Mouse (Mus musculus) hindbrain, embryonic 16.5 days (tissue): ENCODE measurements around the gene Nt5c. TPM values are rescaled to one million over a fixed set of nuclear protein-coding genes. Genes with fewer than 3 reads are reported as not detected.
A peak's percentile ranks its signal among the peaks of the same experiment; 100 is the strongest.
"Not testable (repeated sequence)": the region's sequence is repeated elsewhere in the genome, so short reads cannot be mapped to it uniquely, and the experiment has no call there.

Source experiments
- ATAC-seq: fragments of 200-750 bp; cut with Nextera tagmentation; 2 replicates; pipeline ENCODE4 v1.8.0; 2017; ENCODE audit warnings: moderate TSS enrichment, moderate library complexity
- H3K27ac ChIP-seq: fragments of 300-500 bp; sonication (generic); 2 replicates; pipeline ENCODE4 v1.5.1; 2014; ENCODE audit warnings: low read depth, mild to moderate bottlenecking, control low read depth, low read length, moderate library complexity
- H3K27me3 ChIP-seq: fragments of 300-500 bp; sonication (generic); replicated peaks from 2 replicates; pipeline ENCODE4 v1.6.1; 2014; ENCODE audit warnings: low read length; ENCODE audit not compliant: control insufficient read depth, insufficient read depth
- H3K36me3 ChIP-seq: fragments of 300-500 bp; sonication (generic); 2 replicates; pipeline ENCODE4 v1.6.1; 2014; ENCODE audit warnings: mild to moderate bottlenecking, low read length, moderate library complexity, mixed read lengths; ENCODE audit not compliant: control insufficient read depth, insufficient read depth
- H3K4me1 ChIP-seq: fragments of 300-500 bp; sonication (generic); 2 replicates; pipeline ENCODE4 v1.6.1; 2014; ENCODE audit warnings: low read depth, low read length; ENCODE audit not compliant: control insufficient read depth, insufficient read depth
- H3K4me2 ChIP-seq: fragments of 300-500 bp; sonication (generic); 2 replicates; pipeline ENCODE4 v1.6.1; 2014; ENCODE audit warnings: mild to moderate bottlenecking, low read length, control low read depth, moderate library complexity
- H3K4me3 ChIP-seq: fragments of 300-500 bp; sonication (generic); 2 replicates; pipeline ENCODE4 v1.5.1; 2014; ENCODE audit warnings: mild to moderate bottlenecking, low read length, control low read depth, moderate library complexity
- H3K9ac ChIP-seq: fragments of 300-500 bp; sonication (generic); 2 replicates; pipeline ENCODE4 v1.6.1; 2014; ENCODE audit warnings: low read depth, mild to moderate bottlenecking, control low read depth, low read length, moderate library complexity
- H3K9me3 ChIP-seq: fragments of 300-500 bp; sonication (generic); 2 replicates; pipeline ENCODE4 v1.6.1; 2014; ENCODE audit warnings: mild to moderate bottlenecking, low read length, moderate library complexity; ENCODE audit not compliant: control insufficient read depth
- WGBS: fragments of 180-500 bp; shearing (Covaris S2); extraction: QIAGEN DNeasy Blood & Tissue Kit; methylation state at CpG from one replicate; pipeline ENCODE4 v1.1.7; 2014; 5-methylcytosine and 5-hydroxymethylcytosine counted together
- polyA plus RNA-seq: library from polyadenylated mRNA; unstranded; fragments of >200 nt; fragmentation: Nextera tagmentation; extraction: Ambion mirVana; gene quantifications from 2 replicates; pipeline ENCODE4 v1.2.1, GENCODE M21; 2015

The Nt5c gene
- polyA plus RNA-seq, 1 experiment from 2014 or later = 104 TPM

GRCm38 (mm10) chr11:115512407-115513183 is 20.9 kb upstream of the Nt5c start:
- Histone ChIP-seq H3K27me3 (no peaks in the 10 kb centered on the region), H3K27ac (peak overlapping the region; percentile 94), H3K36me3 (no peaks in the 10 kb centered on the region), H3K4me2 (peak overlapping the region; percentile 84), H3K9ac (peak overlapping the region; percentile 100), H3K4me3 (peak overlapping the region; percentile 100), H3K4me1 (peaks cover 39% of the 10 kb centered on the region), H3K9me3 (no peaks in the 10 kb centered on the region)
- 13% methylated on average over 8 of the region's 8 CpGs for WGBS
- ATAC-seq = no peak

DNA sequence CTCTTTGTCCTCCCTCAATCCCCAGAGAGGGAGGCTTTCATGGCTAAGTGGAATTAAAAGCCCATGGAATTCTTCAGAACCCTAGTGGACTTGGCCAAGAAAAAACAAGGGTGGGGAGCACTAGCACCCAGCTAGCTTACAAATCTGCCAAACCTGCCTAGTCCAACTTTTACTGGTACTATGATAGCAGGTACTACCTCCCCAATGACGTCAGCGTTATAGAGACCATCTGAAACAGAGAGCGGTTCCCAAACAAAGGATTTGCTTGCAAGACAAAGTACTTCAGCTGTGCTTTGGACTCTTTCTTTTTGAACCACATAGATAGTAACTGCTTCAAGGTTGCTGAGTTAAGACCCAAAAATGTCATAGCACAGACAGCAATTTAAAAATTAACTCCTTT is 20.3 kb upstream of the Nt5c start:
- 12% methylated on average over 3 of the region's 3 CpGs for WGBS
- peak overlapping the region; percentile 84 for H3K4me2 ChIP-seq
- no peaks in the 10 kb centered on the region for H3K27me3 ChIP-seq
- no peak for ATAC-seq
- H3K9ac ChIP-seq = peak overlapping the region; percentile 100
- H3K4me1 ChIP-seq = peaks cover 42% of the 10 kb centered on the region
- no peaks in the 10 kb centered on the region for H3K36me3 ChIP-seq
- H3K27ac ChIP-seq = peak overlapping the region; percentile 94
- no peaks in the 10 kb centered on the region for H3K9me3 ChIP-seq
- H3K4me3 ChIP-seq = peak overlapping the region; percentile 100

DNA sequence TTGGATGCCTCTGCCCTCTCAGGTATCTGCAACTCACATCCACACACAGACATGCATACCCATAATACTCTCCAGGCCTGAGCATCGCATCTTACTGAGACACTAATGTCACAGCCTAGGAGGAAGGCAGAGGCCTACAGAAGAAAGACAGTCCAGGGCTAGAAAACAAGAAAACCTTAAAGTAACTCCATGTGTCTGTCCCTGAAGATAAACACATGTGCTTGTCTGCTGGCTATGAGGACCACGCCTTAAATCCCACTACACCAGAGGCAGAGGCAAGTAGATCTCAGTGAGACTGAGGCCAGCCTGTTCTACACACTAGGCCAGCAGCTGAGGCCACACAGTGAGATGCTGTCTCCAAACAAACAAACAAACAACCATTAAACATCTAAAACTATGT is 19.5 kb upstream of the Nt5c start:
- Histone ChIP-seq H3K27ac (peak overlapping the region; percentile 94; the same call in 1 of the 2 replicates), H3K4me1 (peaks cover 43% of the 10 kb centered on the region)

GRCm38 (mm10) chr11:115510507-115510888 is 18.8 kb upstream of the Nt5c start:
- H3K4me3 ChIP-seq = peak overlapping the region; percentile 100
- H3K4me1 ChIP-seq = peaks cover 43% of the 10 kb centered on the region
- H3K4me2 ChIP-seq = peak overlapping the region; percentile 84
- WGBS = 43% methylated on average over 5 of the region's 5 CpGs
- H3K36me3 ChIP-seq = no peaks in the 10 kb centered on the region
- no peak for ATAC-seq
- peak overlapping the region; percentile 100 for H3K9ac ChIP-seq
- no peak overlapping the region for H3K27ac ChIP-seq
- H3K27me3 ChIP-seq = no peaks in the 10 kb centered on the region
- no peaks in the 10 kb centered on the region for H3K9me3 ChIP-seq

More for the DNA sequence above, 19.5 kb upstream of the Nt5c start:
- Histone ChIP-seq H3K9ac (peak overlapping the region; percentile 100), H3K9me3 (no peaks in the 10 kb centered on the region), H3K27me3 (no peaks in the 10 kb centered on the region), H3K36me3 (no peaks in the 10 kb centered on the region), H3K4me2 (peak overlapping the region; percentile 84), H3K4me3 (peak overlapping the region; percentile 100)
- WGBS = 43% methylated on average over 2 of the region's 2 CpGs
- ATAC-seq = no peak

- Histone ChIP-seq H3K27me3 (no peaks in the 10 kb centered on the region), H3K9me3 (no peaks in the 10 kb centered on the region), H3K4me1 (peaks cover 43% of the 10 kb centered on the region), H3K4me3 (peak overlapping the region; percentile 100), H3K36me3 (no peaks in the 10 kb centered on the region), H3K4me2 (peak overlapping the region; percentile 84), H3K9ac (peak overlapping the region; percentile 40), H3K27ac (no peak overlapping the region)
- WGBS = 22% methylated on average over 6 of the region's 6 CpGs
- ATAC-seq = no peak
Measured at GRCm38 (mm10) chr11:115509773-115510506, 18.3 kb upstream of the Nt5c start.

DNA sequence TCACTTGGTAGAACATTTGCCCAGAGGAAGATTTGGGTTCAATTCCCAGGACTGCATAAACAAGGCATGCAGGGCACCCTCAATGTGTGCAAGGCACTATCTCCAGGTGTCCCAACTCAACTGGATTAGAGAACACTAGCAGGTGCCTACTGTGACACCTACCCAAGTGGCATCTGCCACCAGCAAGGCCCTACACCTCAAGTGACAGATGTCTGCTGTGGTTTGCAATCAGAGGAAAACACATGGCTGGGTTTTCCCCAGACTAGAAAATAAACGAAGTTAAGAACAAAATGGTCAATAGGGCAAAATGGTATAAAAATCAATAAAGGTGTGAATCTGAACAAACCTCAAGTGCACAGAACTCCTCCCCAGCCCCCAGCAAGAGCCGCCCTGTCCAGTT is 16.4 kb upstream of the Nt5c start:
- no peak for ATAC-seq
- no peaks in the 10 kb centered on the region for H3K27me3 ChIP-seq
- H3K9ac ChIP-seq = no peak overlapping the region
- H3K27ac ChIP-seq = no peak overlapping the region
- no peak overlapping the region for H3K4me3 ChIP-seq
- 83% methylated on average over 2 of the region's 2 CpGs for WGBS
- H3K9me3 ChIP-seq = no peaks in the 10 kb centered on the region
- H3K4me2 ChIP-seq = no peak overlapping the region
- peaks cover 43% of the 10 kb centered on the region for H3K4me1 ChIP-seq
- H3K36me3 ChIP-seq = no peaks in the 10 kb centered on the region; the same call in 1 of the 2 replicates

DNA sequence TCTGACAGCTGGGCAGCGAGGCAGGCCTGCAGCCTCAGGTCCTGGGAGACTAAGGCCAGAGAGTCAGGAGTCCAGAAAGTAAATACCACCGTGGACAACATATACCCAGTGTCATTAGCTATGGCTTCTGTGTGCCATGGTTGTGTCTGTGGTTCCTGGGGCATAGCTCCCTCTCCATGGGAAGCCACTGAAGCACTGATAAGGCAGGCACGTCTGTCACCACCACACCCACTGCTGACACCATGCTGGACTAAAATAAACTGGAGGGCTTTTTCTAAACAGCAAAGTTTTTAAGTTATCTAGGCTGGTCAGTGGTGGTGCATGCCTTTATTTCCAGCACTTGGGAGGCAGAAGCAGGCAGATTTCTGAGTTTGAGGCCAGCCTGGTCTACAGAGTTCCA is 14.9 kb upstream of the Nt5c start:
- Histone ChIP-seq H3K4me1 (peaks cover 37% of the 10 kb centered on the region), H3K9ac (no peak overlapping the region), H3K27me3 (no peaks in the 10 kb centered on the region), H3K4me3 (no peak overlapping the region), H3K9me3 (no peaks in the 10 kb centered on the region), H3K36me3 (peaks cover 10% of the 10 kb centered on the region), H3K4me2 (no peak overlapping the region), H3K27ac (no peak overlapping the region)
- no peak for ATAC-seq
- 68% methylated on average over 3 of the region's 3 CpGs for WGBS

DNA sequence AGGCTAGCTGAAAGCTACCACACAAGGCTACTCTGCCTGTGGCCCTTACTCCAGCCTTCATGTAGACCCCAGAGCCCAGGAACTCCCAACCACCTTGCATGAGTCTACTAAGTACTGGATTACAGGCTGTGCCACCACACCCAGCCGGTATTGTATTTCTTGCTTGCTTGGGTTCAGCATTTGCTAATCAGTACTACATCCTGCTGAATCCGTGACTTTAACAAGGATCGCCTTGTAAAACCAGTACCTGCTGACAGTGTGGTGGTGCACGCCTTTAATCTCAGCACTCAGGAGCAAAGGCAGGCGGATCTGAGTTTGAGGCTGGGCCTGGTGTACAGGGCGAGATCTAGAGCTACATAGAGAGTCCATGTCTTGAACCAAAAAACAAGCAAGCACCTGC is 11.0 kb upstream of the Nt5c start:
- H3K36me3 ChIP-seq = peaks cover 39% of the 10 kb centered on the region
- 97% methylated on average over 6 of the region's 6 CpGs for WGBS
- ATAC-seq = no peak

GRCm38 (mm10) chr11:115496559-115496958 is 4.9 kb upstream of the Nt5c start:
- 87% methylated on average over 9 of the region's 9 CpGs for WGBS
- H3K9ac ChIP-seq, H3K27ac ChIP-seq, H3K9me3 ChIP-seq, H3K4me3 ChIP-seq, H3K4me2 ChIP-seq, H3K4me1 ChIP-seq, ATAC-seq, H3K27me3 ChIP-seq: not testable (repeated sequence)
- peaks cover 35% of the 10 kb centered on the region for H3K36me3 ChIP-seq

More for the DNA sequence above, 11.0 kb upstream of the Nt5c start:
- H3K27me3 ChIP-seq = no peaks in the 10 kb centered on the region
- H3K4me1 ChIP-seq = peaks cover 3% of the 10 kb centered on the region; the same call in 1 of the 2 replicates
- no peak overlapping the region for H3K27ac ChIP-seq
- H3K4me2 ChIP-seq = no peak overlapping the region
- H3K4me3 ChIP-seq = no peak overlapping the region
- no peak overlapping the region for H3K9ac ChIP-seq
- no peaks in the 10 kb centered on the region for H3K9me3 ChIP-seq
